Mouse (Mus musculus): ENCODE data around the gene R3hdml. TPM values are rescaled to one million over a fixed set of nuclear protein-coding genes. Genes with fewer than 3 reads are reported as not detected.

R3hdml gene
- total RNA-seq, 2 experiments from 2014 or later, result not detected

DNA sequence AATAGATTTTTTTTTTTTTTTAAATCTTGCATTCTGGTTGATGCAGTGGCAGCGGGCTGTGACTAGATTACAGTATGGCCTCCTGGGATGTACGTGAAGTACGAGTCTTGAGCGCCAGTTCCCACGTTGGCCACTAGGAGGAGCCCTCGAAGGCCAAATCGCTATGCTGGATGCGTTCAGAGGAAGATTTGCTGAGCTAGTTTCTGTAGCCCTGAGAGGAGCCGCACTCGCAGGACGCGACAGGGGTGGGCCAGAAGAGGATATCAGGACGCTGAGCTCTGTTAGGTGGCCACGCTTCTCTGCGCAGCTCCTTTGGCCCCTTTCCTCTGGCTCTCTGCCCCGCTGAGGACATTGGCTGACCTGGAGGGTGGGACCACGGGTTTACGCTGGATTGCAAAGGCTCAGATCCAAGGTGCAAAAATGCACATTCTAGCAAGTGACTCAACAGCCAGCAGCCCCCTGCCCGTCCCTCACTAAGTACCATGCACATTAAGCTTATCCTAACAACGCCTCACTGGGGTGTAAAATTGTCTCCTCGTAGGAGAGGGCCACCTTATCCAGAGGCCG lies 42.9 kb downstream of the R3hdml start:
- ATAC-seq (replicated peaks; ENCODE audit: low FRiP score, poor library complexity, severe bottlenecking), result peak; percentile 80

DNA sequence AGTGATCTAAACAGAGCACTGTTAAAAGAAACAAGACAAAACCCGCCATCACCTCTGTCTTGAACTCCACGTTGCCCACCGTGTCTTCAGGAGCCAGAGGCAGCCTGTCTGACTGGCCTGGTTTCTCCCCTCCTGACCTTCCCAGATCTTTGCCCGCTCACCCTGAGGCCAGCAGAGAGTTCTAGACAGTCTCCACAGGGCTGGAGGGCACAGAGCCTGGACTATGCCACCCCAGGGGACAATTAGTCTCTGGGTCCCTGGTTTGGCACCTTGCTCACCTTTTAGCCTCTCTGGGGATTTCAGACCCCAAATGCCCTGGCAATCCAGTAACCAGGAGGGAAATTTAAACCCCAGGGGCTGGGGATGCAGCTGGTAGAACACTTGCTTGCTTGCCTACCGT lies 45.3 kb downstream of the R3hdml start:
- no peak for ATAC-seq (replicated peaks; ENCODE audit: low FRiP score, poor library complexity, severe bottlenecking)

DNA sequence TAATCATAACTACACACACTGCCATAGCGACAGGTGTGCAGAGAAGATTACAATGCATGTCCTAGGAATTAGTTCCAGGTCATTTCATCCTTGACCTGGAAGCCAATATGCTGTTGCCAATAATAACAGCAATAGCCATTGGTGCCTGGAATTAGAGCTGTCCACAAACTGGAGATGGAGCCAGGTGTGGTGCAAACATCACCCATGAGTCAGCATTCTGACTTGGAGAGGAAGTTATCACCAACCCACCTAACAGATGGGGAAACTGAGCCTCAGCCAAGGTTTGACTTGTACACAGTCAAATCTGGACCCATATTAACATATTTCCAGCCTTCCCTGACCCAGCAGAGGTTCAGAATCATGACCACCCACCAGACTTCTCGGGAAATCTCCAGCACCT lies 46.3 kb downstream of the R3hdml start:
- no peak for ATAC-seq (replicated peaks; ENCODE audit: low FRiP score, poor library complexity, severe bottlenecking)

DNA sequence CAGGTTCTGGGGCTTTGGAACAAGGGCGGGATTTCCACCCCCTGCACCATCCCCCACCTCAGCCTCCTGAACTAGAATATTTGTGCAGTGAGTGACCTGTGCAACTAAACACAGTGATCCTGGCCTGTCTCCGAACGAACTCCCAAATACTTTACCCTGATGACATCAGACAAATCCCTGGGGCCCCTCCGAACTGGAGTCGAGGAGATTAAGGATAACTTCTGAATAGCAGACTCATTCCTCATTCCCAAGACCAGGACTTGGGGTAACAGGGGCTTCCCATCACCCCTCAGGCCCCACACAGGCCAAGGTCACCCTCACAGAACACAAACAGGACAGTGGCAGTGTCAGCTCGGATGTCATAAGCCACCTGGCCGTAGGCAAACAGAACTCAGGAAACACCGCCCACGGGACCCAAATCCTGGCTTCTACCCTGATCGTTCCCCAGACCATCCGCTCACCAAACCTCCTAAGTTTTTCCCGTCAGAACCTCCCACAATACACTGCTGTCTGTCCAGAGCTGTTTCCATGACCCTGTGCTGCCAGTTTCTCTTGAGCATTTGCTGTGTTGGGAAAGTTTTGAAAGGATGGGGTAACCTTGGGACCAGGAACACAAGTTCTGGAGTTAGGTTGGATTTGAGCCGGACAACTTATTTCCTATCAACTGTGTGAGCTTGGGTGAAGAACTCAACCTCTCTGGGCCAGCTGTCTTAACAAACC lies 47.4 kb downstream of the R3hdml start:
- no peak for ATAC-seq (replicated peaks; ENCODE audit: low FRiP score, poor library complexity, severe bottlenecking)

DNA sequence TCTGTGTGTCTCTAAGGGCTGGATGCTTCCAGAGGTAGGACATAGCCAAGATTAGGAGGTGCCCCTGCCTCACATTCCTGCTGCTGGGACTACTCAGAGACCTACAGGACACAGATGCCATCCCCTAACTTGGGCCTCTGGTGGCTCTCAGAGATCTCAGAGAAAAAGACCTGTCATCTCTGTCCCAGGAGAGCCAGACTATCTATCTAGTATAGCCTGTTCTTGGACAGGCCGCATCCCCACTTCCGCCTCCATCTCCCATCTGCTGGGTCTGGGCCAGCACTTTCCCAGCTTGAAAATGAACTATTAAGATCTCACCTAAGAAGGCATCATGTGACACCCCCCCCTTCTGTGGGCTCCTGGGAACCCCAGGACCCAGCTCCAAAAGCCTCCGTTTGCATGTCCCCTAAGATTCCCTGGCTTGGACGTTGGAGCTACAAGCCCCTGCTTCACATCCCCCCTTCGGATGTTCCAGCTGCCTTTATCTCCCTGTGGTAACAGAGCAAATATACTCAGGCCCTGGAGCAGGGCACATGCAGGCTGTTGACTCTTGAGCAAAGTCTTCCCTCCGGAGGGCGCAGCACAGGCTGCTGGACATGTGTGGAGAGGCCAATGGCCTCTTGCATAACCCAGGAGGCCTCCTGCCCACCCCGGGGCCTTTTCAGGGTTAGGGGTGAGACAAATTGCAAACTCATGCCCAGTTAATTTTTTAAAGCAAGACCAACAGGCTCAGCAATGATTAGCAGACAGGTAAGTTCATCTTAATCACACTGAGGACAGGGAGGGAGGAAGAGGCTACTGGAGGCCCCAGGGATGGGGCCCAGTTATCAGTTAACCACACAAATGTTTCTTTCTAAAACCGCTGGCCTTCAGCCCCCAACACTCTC lies 48.4 kb downstream of the R3hdml start:
- ATAC-seq (replicated peaks; ENCODE audit: low FRiP score, poor library complexity, severe bottlenecking), result no peak

DNA sequence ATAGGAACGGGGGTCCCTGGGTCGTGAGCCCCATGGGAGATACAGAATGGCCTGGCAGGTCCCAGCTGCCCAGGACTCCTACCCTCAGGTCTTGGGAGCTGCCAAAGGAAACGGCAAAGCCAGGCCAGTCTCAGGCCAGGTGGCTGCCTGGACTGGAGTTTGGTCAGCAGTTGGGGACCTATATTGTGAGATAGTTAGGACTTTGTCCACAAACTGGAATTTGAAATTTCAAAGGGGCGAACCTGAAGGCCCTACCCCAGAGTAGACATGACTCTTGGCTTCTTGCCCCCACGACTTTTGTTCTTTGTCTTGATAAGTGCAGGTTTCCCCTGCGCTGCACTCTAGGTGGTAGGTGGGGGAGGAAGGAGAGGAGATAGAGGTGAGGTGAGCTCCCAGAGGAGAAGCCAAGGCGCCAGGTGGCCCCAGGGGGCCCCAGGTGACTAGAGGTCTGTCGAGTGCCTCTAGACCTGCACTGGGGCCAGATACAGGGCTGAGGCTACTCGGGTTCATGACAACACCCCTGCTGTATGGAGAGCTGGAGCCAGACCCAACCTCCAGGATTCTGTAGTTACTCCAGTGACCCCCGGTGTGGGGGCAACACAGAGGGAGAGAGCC lies 49.6 kb downstream of the R3hdml start:
- ATAC-seq (replicated peaks; ENCODE audit: low FRiP score, poor library complexity, severe bottlenecking), result no peak

DNA sequence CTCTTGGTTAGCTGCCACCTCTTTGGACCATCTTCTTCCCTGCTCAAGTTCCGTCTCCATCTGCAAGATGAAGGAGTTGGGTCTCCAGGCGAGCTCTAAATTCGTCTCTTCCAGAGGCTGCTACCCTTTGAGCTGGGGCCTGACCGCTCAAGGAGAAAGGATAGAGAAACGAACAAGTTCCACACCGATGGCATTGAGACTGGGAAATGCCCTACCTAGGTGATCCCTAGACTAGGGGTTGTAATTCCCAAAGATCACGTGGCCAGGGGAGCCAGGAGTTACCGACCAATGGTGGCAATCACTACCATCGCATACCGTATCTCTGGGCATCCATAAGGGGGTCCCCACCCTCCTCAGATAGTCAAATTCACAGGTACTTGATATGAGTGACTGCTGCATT lies 50.6 kb downstream of the R3hdml start:
- ATAC-seq (replicated peaks; ENCODE audit: low FRiP score, poor library complexity, severe bottlenecking), result no peak

DNA sequence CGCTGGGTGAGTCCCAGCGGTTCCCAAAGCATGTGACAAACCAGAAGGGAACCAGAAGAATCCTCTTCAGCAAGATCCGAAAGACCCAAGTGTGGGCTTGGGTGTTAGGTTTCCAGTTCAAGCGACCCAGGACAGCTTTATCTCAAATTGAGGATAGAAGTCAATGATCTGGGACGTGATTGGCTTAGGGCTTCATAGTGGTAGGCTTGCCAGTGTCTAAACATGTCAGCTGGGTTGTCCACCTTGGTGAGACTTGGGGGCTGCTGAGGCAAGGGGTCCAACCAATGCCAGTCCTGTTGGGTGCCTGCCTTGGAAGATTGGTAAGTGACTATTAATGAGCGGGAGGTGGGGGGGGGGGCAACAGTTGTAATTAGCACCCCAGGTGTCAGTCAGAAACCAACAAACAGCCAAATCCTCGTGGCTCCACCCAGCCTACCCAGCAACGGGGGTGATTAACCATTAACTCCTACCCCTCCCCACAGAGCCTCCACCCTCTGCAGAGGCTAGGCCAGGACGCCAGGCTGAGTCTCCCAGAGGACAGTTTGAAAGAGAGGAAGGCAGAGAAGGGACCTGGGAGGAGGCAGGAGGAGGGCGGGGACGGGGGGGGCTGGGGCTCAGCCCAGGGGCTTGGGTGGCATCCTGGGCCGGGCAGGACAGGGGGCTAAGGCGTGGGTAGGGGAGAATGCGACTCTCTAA lies 54.7 kb downstream of the R3hdml start:
- no peak for ATAC-seq (replicated peaks; ENCODE audit: low FRiP score, poor library complexity, severe bottlenecking)

DNA sequence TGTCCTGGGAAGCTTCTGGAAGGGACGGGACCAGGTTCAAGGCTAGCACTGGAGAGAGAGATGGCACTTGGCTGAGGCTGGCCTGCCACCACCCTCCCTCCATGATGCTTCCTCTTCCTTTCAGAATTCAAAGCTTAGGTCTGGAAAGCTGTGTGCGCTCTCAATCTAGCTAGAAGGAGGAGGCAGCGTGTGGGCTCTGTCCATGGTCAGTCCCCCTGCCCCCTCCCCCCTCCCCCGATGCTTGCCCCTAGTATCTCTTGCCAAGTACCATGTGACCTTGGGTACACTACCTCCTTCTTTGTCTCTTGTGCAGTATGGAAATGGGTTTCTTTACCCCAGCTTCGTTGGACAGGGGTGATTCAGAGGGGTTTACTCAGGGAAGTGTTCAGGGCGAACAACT lies 56.7 kb downstream of the R3hdml start:
- ATAC-seq (replicated peaks; ENCODE audit: low FRiP score, poor library complexity, severe bottlenecking), result no peak

DNA sequence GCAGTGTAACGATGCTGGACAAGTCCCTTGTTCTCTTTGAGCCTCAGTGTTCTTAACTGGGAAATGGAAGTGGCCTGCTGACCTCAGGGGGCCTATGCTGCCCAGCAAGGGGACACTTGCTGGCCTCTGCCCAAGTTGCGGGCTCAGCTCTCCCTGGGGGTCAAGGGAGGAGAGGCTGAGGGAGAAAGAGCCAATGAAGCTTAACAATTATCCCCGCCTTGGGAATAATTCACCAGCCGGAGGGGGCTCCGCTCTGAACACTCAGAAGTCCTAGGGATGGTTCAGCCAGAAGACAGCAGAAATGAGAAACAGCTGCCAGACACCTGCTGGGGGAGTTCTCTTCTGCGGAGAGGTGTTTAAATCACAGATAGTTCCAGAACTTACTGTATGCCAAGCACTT lies 57.7 kb downstream of the R3hdml start:
- ATAC-seq (replicated peaks; ENCODE audit: low FRiP score, poor library complexity, severe bottlenecking), result no peak

Other genes with a start within 250 kb of the R3hdml start
- gene Jph2, start 94.3 kb upstream of the R3hdml start, total RNA-seq (2015; ENCODE audit: low replicate concordance), result not detected in 2 replicates
- gene Jph2, start 94.3 kb upstream of the R3hdml start, total RNA-seq (2017; ENCODE audit: low replicate concordance), result not detected in 2 replicates
- gene Oser1, start 67.6 kb upstream of the R3hdml start, total RNA-seq (2015; ENCODE audit: low replicate concordance), result 46.1 and 53.7 TPM in 2 replicates
- 18.8 and 32.0 TPM in 2 replicates for gene Oser1, start 67.6 kb upstream of the R3hdml start, total RNA-seq (2017; ENCODE audit: low replicate concordance)
- not detected in 2 replicates for gene Gdap1l1, start 53.8 kb upstream of the R3hdml start, total RNA-seq (2015; ENCODE audit: low replicate concordance)
- not detected in 2 replicates for gene Gdap1l1, start 53.8 kb upstream of the R3hdml start, total RNA-seq (2017; ENCODE audit: low replicate concordance)
- 1.1 TPM in 1 of 2 replicates, not detected in the other for gene Fitm2, start 19.7 kb upstream of the R3hdml start, total RNA-seq (2015; ENCODE audit: low replicate concordance)
- gene Fitm2, start 19.7 kb upstream of the R3hdml start, total RNA-seq (2017; ENCODE audit: low replicate concordance), result 0.26 and 1.7 TPM in 2 replicates
- not detected in 2 replicates for gene Hnf4a, start 14.5 kb downstream of the R3hdml start, total RNA-seq (2015; ENCODE audit: low replicate concordance)
- not detected in 2 replicates for gene Hnf4a, start 14.5 kb downstream of the R3hdml start, total RNA-seq (2017; ENCODE audit: low replicate concordance)
- gene Ttpal, start 110.0 kb downstream of the R3hdml start, total RNA-seq (2015; ENCODE audit: low replicate concordance), result 10.8 and 10.9 TPM in 2 replicates
- 6.4 and 6.8 TPM in 2 replicates for gene Ttpal, start 110.0 kb downstream of the R3hdml start, total RNA-seq (2017; ENCODE audit: low replicate concordance)
- gene Serinc3, start 152.8 kb downstream of the R3hdml start, total RNA-seq (2015; ENCODE audit: low replicate concordance), result 1,699 and 1,907 TPM in 2 replicates
- gene Serinc3, start 152.8 kb downstream of the R3hdml start, total RNA-seq (2017; ENCODE audit: low replicate concordance), result 1,512 and 2,069 TPM in 2 replicates
- gene Pkig, start 166.1 kb downstream of the R3hdml start, total RNA-seq (2015; ENCODE audit: low replicate concordance), result 93.5 and 103 TPM in 2 replicates
- gene Pkig, start 166.1 kb downstream of the R3hdml start, total RNA-seq (2017; ENCODE audit: low replicate concordance), result 86.6 and 90.7 TPM in 2 replicates

Measured in erythroid progenitor cell, adult 5-6 weeks (primary cell).